Mouse (Mus musculus) CH12.LX (cell line): Measurements from ENCODE around the gene Iqub. TPM values are rescaled to one million over a fixed set of nuclear protein-coding genes. Genes with fewer than 3 reads are reported as not detected.

Experiments used
- DNase-seq: peaks from one replicate; pipeline ENCODE4 v3.0.0-alpha.2; 2013; ENCODE audit errors: extremely low read depth
- H3K27ac ChIP-seq: 2 replicates; pipeline ENCODE4 v1.5.1; 2012; ENCODE audit warnings: low read depth, mild to moderate bottlenecking, control low read depth, moderate library complexity; ENCODE audit not compliant: insufficient read depth
- H3K27me3 ChIP-seq: replicated peaks from 2 replicates; pipeline ENCODE3; 2012; ENCODE audit warnings: inconsistent platforms
- H3K36me3 ChIP-seq, 2 experiments: replicated peaks in 1 of 2; 2 replicates each; pipeline versions ENCODE3 to v1.6.1; 2012; ENCODE audit warnings: inconsistent platforms in 1 of 2, low read length in 1 of 2, mild to moderate bottlenecking in 1 of 2, mixed read lengths in 1 of 2, moderate library complexity in 1 of 2; ENCODE audit not compliant: control insufficient read depth in 1 of 2, insufficient read depth in 1 of 2
- H3K4me1 ChIP-seq, 2 experiments: 2 replicates each; pipeline ENCODE4 v1.6.1; 2012; ENCODE audit warnings: inconsistent platforms in 1 of 2, moderate library complexity in 1 of 2; ENCODE audit not compliant: insufficient read depth in 2 of 2, control insufficient read depth in 1 of 2
- H3K4me2 ChIP-seq: 2 replicates; pipeline ENCODE4 v1.6.1; 2012; ENCODE audit warnings: low read depth, mild to moderate bottlenecking, control low read depth; ENCODE audit not compliant: poor library complexity, insufficient read depth, severe bottlenecking
- H3K4me3 ChIP-seq, 3 experiments: fragments of 150-350 bp in 1 of 3; sonication (generic) in 1 of 3; replicated peaks in 1 of 3; 2 replicates each; pipeline versions ENCODE3 to v1.5.1; 2011 to 2012; ENCODE audit warnings: low read depth in 2 of 3, low read length in 2 of 3, mild to moderate bottlenecking in 2 of 3, moderate library complexity in 2 of 3, control low read depth in 1 of 3, improper control_type of control experiment in 1 of 3, inconsistent platforms in 1 of 3, mixed read lengths in 1 of 3; ENCODE audit not compliant: poor library complexity in 1 of 3
- H3K79me2 ChIP-seq: replicated peaks from 2 replicates; pipeline ENCODE4 v1.6.1; 2012; ENCODE audit warnings: mild to moderate bottlenecking, moderate library complexity; ENCODE audit not compliant: control insufficient read depth, poor library complexity, insufficient read depth, severe bottlenecking; ENCODE audit errors: extremely low read depth
- H3K9ac ChIP-seq: 2 replicates; pipeline ENCODE4 v1.6.1; 2012; ENCODE audit warnings: low read depth, mild to moderate bottlenecking, control low read depth, moderate library complexity; ENCODE audit not compliant: insufficient read depth
- H3K9me3 ChIP-seq: replicated peaks from 2 replicates; pipeline ENCODE3; 2012; ENCODE audit warnings: low read length, inconsistent platforms, mixed read lengths
- BHLHE40 ChIP-seq: IDR thresholded peaks from 2 replicates; pipeline ENCODE4 v1.6.1; 2011; ENCODE audit warnings: mild to moderate bottlenecking, low read depth, low read length, improper control_type of control experiment
- CHD1 ChIP-seq: IDR thresholded peaks from 2 replicates; pipeline ENCODE4 v1.6.1; 2012; ENCODE audit warnings: low read depth, low read length, improper control_type of control experiment, inconsistent platforms
- CHD2 ChIP-seq: IDR thresholded peaks from 2 replicates; pipeline ENCODE4 v1.6.1; 2011; ENCODE audit warnings: low read length, improper control_type of control experiment
- CTCF ChIP-seq, 2 experiments: IDR thresholded peaks in 1 of 2; conservative IDR thresholded peaks in 1 of 2; 2 replicates each; pipeline ENCODE4 v1.5.1; 2011 to 2012; ENCODE audit warnings: low read depth in 2 of 2, low read length in 2 of 2, improper control_type of control experiment in 1 of 2, inconsistent platforms in 1 of 2, mild to moderate bottlenecking in 1 of 2, moderate library complexity in 1 of 2
- ELF1 ChIP-seq: IDR thresholded peaks from 2 replicates; pipeline ENCODE4 v1.6.1; 2014; ENCODE audit warnings: low read depth, mild to moderate bottlenecking, inconsistent platforms, low read length, improper control_type of control experiment
- EP300 ChIP-seq: IDR thresholded peaks from 2 replicates; pipeline ENCODE4 v1.6.1; 2011; ENCODE audit warnings: low read length, improper control_type of control experiment
- ETS1 ChIP-seq: conservative IDR thresholded peaks from 2 replicates; pipeline ENCODE4 v1.6.1; 2012; ENCODE audit warnings: low read depth, mild to moderate bottlenecking, inconsistent platforms, low read length, improper control_type of control experiment, moderate library complexity
- GABPA ChIP-seq: IDR thresholded peaks from 2 replicates; pipeline ENCODE4 v1.6.1; 2012; ENCODE audit warnings: low read depth, low read length, improper control_type of control experiment, inconsistent platforms; ENCODE audit not compliant: insufficient replicate concordance
- HCFC1 ChIP-seq: IDR thresholded peaks from 2 replicates; pipeline ENCODE4 v1.6.1; 2012; ENCODE audit warnings: low read depth, mild to moderate bottlenecking, inconsistent platforms, low read length, improper control_type of control experiment
- IRF4 ChIP-seq: IDR thresholded peaks from 2 replicates; pipeline ENCODE4 v1.6.1; 2014; ENCODE audit warnings: low read depth, mild to moderate bottlenecking, inconsistent platforms, low read length, improper control_type of control experiment
- JUN ChIP-seq: IDR thresholded peaks from 2 replicates; pipeline ENCODE4 v1.6.1; 2011; ENCODE audit warnings: low read depth, mild to moderate bottlenecking, low read length, improper control_type of control experiment, moderate library complexity; ENCODE audit not compliant: insufficient read depth
- KAT2A ChIP-seq: IDR thresholded peaks from 2 replicates; pipeline ENCODE4 v1.6.1; 2012; ENCODE audit warnings: low read length, improper control_type of control experiment, inconsistent platforms; ENCODE audit not compliant: insufficient replicate concordance
- MAX ChIP-seq: IDR thresholded peaks from 2 replicates; pipeline ENCODE4 v1.6.1; 2011; ENCODE audit warnings: low read length, improper control_type of control experiment
- MAZ ChIP-seq: IDR thresholded peaks from 2 replicates; pipeline ENCODE4 v1.6.1; 2012; ENCODE audit warnings: low read depth, mild to moderate bottlenecking, inconsistent platforms, low read length, improper control_type of control experiment, moderate library complexity
- MEF2A ChIP-seq: IDR thresholded peaks from 2 replicates; pipeline ENCODE4 v1.6.1; 2014; ENCODE audit warnings: low read depth, mild to moderate bottlenecking, inconsistent platforms, low read length, improper control_type of control experiment, borderline replicate concordance
- MXI1 ChIP-seq: IDR thresholded peaks from 2 replicates; pipeline ENCODE4 v1.6.1; 2011; ENCODE audit warnings: mild to moderate bottlenecking, low read depth, low read length, improper control_type of control experiment
- MYC ChIP-seq: IDR thresholded peaks from 2 replicates; pipeline ENCODE4 v1.6.1; 2011; ENCODE audit warnings: low read depth, mild to moderate bottlenecking, improper control_type of control experiment, low read length
- NELFE ChIP-seq: IDR thresholded peaks from 2 replicates; pipeline ENCODE4 v1.6.1; 2011; ENCODE audit warnings: low read depth, low read length, improper control_type of control experiment
- NRF1 ChIP-seq: IDR thresholded peaks from 2 replicates; pipeline ENCODE4 v1.6.1; 2014; ENCODE audit warnings: low read depth, mild to moderate bottlenecking, inconsistent platforms, low read length, improper control_type of control experiment, moderate library complexity
- POLR2A ChIP-seq: IDR thresholded peaks from 2 replicates; pipeline ENCODE4 v1.6.1; 2011; ENCODE audit warnings: low read depth, mild to moderate bottlenecking, improper control_type of control experiment, low read length
- POLR2AphosphoS2 ChIP-seq: IDR thresholded peaks from 2 replicates; pipeline ENCODE4 v1.6.1; 2011; ENCODE audit warnings: low read depth, low read length, improper control_type of control experiment
- RCOR1 ChIP-seq: conservative IDR thresholded peaks from 2 replicates; pipeline ENCODE4 v1.6.1; 2012; ENCODE audit warnings: low read depth, mild to moderate bottlenecking, inconsistent platforms, low read length, improper control_type of control experiment
- SIN3A ChIP-seq: IDR thresholded peaks from 2 replicates; pipeline ENCODE4 v1.6.1; 2012; ENCODE audit warnings: low read length, improper control_type of control experiment, inconsistent platforms
- TBP ChIP-seq: conservative IDR thresholded peaks from 2 replicates; pipeline ENCODE4 v1.6.1; 2011; ENCODE audit warnings: low read depth, low read length, improper control_type of control experiment
- TCF12 ChIP-seq: IDR thresholded peaks from 2 replicates; pipeline ENCODE4 v1.6.1; 2014; ENCODE audit warnings: low read depth, mild to moderate bottlenecking, inconsistent platforms, low read length, improper control_type of control experiment
- UBTF ChIP-seq: IDR thresholded peaks from 2 replicates; pipeline ENCODE4 v1.6.1; 2012; ENCODE audit warnings: low read depth, mild to moderate bottlenecking, inconsistent platforms, low read length, improper control_type of control experiment, moderate library complexity
- USF1 ChIP-seq: IDR thresholded peaks from 2 replicates; pipeline ENCODE4 v1.6.1; 2014; ENCODE audit warnings: low read depth, mild to moderate bottlenecking, inconsistent platforms, low read length, improper control_type of control experiment
- USF2 ChIP-seq: conservative IDR thresholded peaks from 2 replicates; pipeline ENCODE4 v1.6.1; 2011; ENCODE audit warnings: low read depth, low read length, improper control_type of control experiment
- ZC3H11A ChIP-seq: IDR thresholded peaks from 2 replicates; pipeline ENCODE4 v1.6.1; 2012; ENCODE audit warnings: low read depth, mild to moderate bottlenecking, inconsistent platforms, low read length, improper control_type of control experiment
- dilution Hi-C: fragments of 300-500 bp; cut with MboI; formaldehyde crosslinking; loops from 2 replicates; pipeline ENCODE4 v1.14.3; 2020; ENCODE audit warnings: low sequenced_read_pairs; ENCODE audit not compliant: extremely low pct_unique_long_range_greater_than_20kb, extremely low pct_ligation_motif_present
- in situ Hi-C: fragments of 300-500 bp; cut with MboI; formaldehyde crosslinking; loops from 3 replicates; pipeline ENCODE4 v1.14.3; 2019; ENCODE audit warnings: low sequenced_read_pairs, low pct_ligation_motif_present, low pct_unique_long_range_greater_than_20kb, mixed read lengths
- polyA plus RNA-seq: library from polyadenylated mRNA; unstranded; fragments of >175 nt; gene quantifications from 2 replicates; pipeline ENCODE4 v1.2.1, GENCODE M21; 2012; ENCODE audit warnings: low read depth; ENCODE audit not compliant: insufficient read length
- total RNA-seq, 2 experiments: library from RNA; depleted of rRNA; stranded (reverse); fragments of 300-350 nt in 1 of 2; fragments of >200 nt in 1 of 2; gene quantifications; 2 replicates each; pipeline ENCODE4 v1.2.3; 2012 to 2014

Iqub gene
- total and polyA plus RNA-seq, 3 experiments: not detected

DNA sequence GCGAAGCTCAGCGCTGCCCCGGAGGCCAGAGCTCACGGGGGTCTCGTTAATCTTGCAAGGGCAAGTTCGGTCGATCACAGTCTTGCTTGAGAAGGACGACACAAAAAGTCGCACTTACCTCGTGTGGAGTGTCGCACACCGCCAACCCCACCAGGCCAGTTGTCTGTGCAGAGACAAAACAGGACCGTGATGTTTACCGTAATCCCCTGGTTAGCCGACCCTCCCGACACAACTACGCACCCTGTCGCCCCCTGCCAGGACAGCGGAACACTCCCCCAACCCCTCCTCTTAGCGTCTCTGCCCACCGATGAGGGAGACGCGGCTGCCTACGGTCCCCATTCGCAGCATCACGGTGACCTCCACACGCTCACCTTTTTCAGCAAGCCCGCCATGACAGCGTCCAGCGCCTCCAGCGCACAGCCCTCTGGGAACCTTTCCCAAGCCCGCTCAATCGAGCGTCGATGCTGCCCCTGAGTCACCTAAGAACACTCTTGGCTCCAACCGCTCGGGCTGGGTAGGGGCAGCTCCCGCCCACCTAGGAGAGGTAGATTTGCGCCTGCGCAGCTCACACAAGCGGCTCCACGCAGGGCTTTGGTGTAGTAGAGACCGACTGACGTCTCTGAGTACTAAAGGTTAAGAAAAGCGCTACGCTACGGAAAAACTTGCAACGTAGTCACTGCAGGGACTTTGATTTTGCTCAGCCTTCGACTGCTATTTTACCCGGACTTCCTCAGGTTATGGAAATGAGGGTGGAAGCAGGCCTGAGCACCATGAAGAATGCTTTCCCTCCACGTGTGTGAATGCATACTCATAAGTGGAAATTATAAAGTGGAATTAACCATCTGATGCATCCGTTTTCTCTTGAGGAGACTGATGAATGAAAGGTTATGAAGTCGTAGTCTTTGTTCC, 12.5 kb upstream of the Iqub start, which contains the start of gene Ndufa5:
Gene Ndufa5 (minus strand): TSS at position 859 of the 909 bp plus-strand sequence.
- Histone ChIP-seq H3K9me3 (no peaks in the 10 kb centered on the region), H3K4me3 (peak within 1 kb of the TSS; percentile 79 to 98 (median 94)), H3K27ac (peak within 1 kb of the TSS; percentile 73), H3K4me1 (peaks cover 8 to 43% of the 10 kb centered on the region in 2 experiments)
- peak; percentile 84 for TF ChIP-seq POLR2A
- TF ChIP-seq USF1: no peak
- TF ChIP-seq MAZ: peak; percentile 93; the same call in 1 of the 2 replicates
- peak; percentile 28; the same call in 1 of the 2 replicates for TF ChIP-seq GABPA
- TF ChIP-seq TBP: peak; percentile 38; the same call in 1 of the 2 replicates
- peak; percentile 63; the same call in 1 of the 2 replicates for TF ChIP-seq MEF2A
- no peak for TF ChIP-seq UBTF
- no peak for TF ChIP-seq RCOR1
- no peak for TF ChIP-seq CHD1
- peak; percentile 66 for TF ChIP-seq IRF4
- TF ChIP-seq MAX: peak; percentile 74
- TF ChIP-seq CHD2: no peak; the same call in 1 of the 2 replicates
- no peak for TF ChIP-seq CTCF (conservative IDR thresholded peaks at IDR 0.05 in 1 of 2, IDR thresholded peaks at IDR 0.05 in 1 of 2; ENCODE audit: low read depth in 2 of 2, low read length in 2 of 2)
- TF ChIP-seq MXI1: peak; percentile 90
- peak; percentile 93 for TF ChIP-seq HCFC1
- peak; percentile 9; the same call in 1 of the 2 replicates for TF ChIP-seq BHLHE40
- peak; percentile 85; the same call in 1 of the 2 replicates for TF ChIP-seq POLR2AphosphoS2
- no peak for TF ChIP-seq ZC3H11A
- no peak for TF ChIP-seq USF2
- no peak for TF ChIP-seq EP300
- peak; percentile 90 for TF ChIP-seq TCF12
- no peak for TF ChIP-seq ETS1
- TF ChIP-seq NELFE: peak; percentile 94
- peak; percentile 79; the same call in 1 of the 2 replicates for TF ChIP-seq KAT2A
- TF ChIP-seq SIN3A: peak; percentile 97
- peak; percentile 54; the same call in 1 of the 2 replicates for TF ChIP-seq ELF1
- TF ChIP-seq NRF1: peak; percentile 93
- TF ChIP-seq JUN: peak; percentile 14; the same call in 1 of the 2 replicates
- TF ChIP-seq MYC: peak; percentile 96
- TF ChIP-seq, all 38 proteins: peak for 19
- dilution Hi-C loops: no loop called here
- H3K36me3 ChIP-seq: peaks cover 14 to 25% of the 10 kb centered on the region in 2 experiments
- peak; percentile 98 for DNase-seq
- in situ Hi-C loops: loop anchor here (10.0 kb wide), 2 partner anchors 97 to 187 kb away; no protein-coding TSS in a partner anchor
- peak within 1 kb of the TSS; percentile 76 for H3K9ac ChIP-seq
- H3K79me2 ChIP-seq: peaks cover 21% of the 10 kb centered on the region
- H3K4me2 ChIP-seq: peak within 1 kb of the TSS; percentile 99
- no peaks in the 10 kb centered on the region for H3K27me3 ChIP-seq
